Mouse (Mus musculus) left cerebral cortex, adult 6 months (tissue): ENCODE data around the gene Vmn2r20. TPM values are rescaled to one million over a fixed set of nuclear protein-coding genes. Genes with fewer than 3 reads are reported as not detected.

Experiments used
- long read RNA-seq, 2 experiments: library from polyadenylated mRNA; unstranded; transcript quantifications; one replicate each; pipeline ENCODE4 v2.0.0; 2019 to 2020
- polyA plus RNA-seq: library from polyadenylated mRNA; unstranded; fragments of <200 nt; fragmentation: Nextera tagmentation; gene quantifications from 2 replicates; pipeline ENCODE4 v1.2.3, GENCODE M21; 2021

The Vmn2r20 gene
- polyA plus RNA-seq: not detected in 2 replicates
- long read RNA-seq, experiment 1: 0 reads
- long read RNA-seq, experiment 2: 0 reads

GRCm38 (mm10) chr6:123418016-123418415 is at the start of gene Vmn2r20:
Vmn2r20 (minus strand) TSS chr6:123418116.

Other genes starting within 250 kb of the Vmn2r20 start
- not detected in 2 replicates for gene Clec4b2, start 245.2 kb downstream of the Vmn2r20 start, polyA plus RNA-seq
- 0.88 and 1.3 TPM in 2 replicates for gene Clec4n, start 188.3 kb downstream of the Vmn2r20 start, polyA plus RNA-seq
- gene Clec4d, start 156.0 kb downstream of the Vmn2r20 start, polyA plus RNA-seq: 0.08 TPM in 1 of 2 replicates, not detected in the other
- not detected in 2 replicates for gene Clec4e, start 128.2 kb downstream of the Vmn2r20 start, polyA plus RNA-seq
- not detected in 2 replicates for gene Vmn2r19, start 109.8 kb downstream of the Vmn2r20 start, polyA plus RNA-seq
- not detected in 2 replicates for gene Vmn2r21, start 115.3 kb upstream of the Vmn2r20 start, polyA plus RNA-seq
- gene Vmn2r22, start 232.6 kb upstream of the Vmn2r20 start, polyA plus RNA-seq: not detected in 2 replicates